Mouse (Mus musculus): ENCODE results near the gene Cpeb2.

Cpeb2 gene

DNA sequence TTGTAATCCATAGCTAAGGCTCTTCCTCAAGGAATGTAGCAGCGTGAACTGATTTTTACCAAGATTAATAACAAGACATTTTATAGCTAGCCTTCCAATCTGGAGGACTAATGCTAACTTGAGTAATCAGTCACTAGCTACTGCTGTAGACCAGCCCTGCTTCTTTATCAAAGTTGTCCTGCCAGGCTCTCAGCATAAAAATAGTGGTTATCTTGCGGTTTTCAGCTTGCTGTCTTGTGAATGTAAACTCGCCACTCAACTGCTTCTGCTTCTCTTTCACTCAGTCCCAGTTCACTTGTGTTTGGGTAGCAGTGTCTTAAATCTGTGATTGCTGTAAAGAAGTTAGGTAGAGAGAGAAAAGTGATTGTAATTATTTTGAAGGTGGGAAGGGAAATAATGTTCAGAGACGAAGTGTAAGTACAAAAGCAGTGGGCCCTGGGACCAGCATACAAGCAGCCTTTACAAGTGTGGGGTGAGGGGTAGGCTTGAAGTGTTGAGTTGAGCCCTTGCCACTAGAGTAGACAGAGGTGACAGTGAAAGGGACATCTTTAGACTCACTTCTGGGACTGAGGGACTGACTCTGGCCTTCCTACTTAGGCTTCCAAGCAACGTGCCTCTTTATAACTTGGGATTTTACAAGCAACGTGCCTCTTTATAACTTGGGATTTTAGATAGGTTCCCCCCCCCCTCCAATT is 6.3 kb downstream of the Cpeb2 start:
- no peak for DNase-seq

DNA sequence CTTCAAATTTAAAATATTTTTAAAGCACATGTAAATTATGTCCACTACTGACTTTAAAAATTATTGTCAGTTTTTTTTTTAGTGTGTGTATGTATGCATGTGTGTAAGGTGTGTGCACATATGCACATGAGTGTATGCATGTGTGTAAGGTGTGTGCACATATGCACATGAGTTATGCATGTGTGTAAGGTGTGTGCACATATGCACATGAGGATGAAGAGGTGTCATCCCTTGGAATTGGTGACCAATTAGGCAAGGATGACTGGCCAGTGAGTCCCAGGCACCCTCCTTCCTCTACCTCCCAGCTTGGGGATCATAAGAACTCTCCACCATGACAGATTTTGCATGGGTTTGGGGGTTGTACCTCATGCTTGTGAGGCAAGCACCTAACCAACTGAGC is 7.8 kb downstream of the Cpeb2 start:
- no peak for DNase-seq

- DNase-seq, result no peak
These were observed 13.3 kb downstream of the Cpeb2 start for GRCm38 (mm10) chr5:43246236-43246635.

DNA sequence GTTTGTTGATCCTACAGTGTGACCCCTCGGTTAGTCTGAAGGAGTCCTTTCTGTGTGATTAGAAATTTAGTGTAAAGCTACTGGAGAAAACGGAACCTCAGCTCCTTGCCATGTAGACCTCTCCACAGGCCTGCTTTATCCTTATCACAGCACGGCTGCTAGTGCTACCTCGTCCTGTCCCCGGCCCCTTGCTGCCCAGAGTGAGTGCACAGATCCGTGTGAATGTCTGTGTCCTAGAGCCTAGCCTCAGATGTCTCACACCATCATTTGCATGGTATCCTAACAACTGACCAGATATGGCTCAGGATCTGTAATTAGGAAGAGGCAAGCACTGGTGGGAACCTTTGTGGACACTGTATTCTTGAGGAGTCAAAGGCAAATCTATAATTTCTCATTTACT is 14.0 kb downstream of the Cpeb2 start:
- no peak for DNase-seq

DNA sequence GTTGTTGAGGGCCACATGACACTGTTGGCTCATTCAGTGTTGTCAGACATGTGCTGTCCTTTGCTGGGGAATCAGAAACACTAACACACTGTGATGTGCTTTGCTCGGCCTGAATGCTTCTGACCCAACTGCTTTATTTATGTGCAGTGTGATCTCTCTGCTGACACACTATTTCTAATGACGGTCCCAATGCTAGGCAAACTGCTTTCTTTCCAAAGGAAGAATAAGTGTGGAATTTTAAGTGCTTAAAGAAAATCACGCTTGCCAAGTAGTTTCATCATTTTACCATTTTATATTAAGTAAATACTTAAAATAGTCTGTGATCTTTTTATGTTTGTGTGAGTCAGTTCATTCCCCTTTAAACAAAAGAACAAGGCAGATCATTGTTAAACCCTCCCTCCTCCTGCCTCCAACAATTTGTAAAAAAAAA is 15.0 kb downstream of the Cpeb2 start:
- DNase-seq, result no peak

DNA sequence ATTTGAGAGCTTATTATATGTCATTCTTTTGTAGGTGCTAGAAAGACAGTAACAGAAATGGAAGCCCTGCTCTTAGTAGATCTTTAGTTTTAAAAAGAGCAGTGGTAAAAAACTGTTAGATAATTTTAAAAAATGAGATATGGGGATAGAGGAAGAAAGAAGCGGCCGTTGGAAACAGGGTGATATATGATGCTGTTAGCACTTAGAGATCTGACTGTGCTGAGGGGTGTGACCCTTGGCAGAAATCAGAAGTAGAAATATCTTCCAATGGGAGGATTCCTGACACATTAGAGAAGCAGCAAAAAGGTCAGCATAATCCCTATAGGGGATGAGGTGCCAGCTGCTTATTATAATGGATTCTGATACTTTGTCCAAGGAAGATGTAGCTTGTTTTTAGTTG is 24.5 kb downstream of the Cpeb2 start:
- no peak for DNase-seq

- DNase-seq, result peak; percentile 39 to 55
These were observed 25.6 kb downstream of the Cpeb2 start for GRCm38 (mm10) chr5:43258472-43259142.

DNA sequence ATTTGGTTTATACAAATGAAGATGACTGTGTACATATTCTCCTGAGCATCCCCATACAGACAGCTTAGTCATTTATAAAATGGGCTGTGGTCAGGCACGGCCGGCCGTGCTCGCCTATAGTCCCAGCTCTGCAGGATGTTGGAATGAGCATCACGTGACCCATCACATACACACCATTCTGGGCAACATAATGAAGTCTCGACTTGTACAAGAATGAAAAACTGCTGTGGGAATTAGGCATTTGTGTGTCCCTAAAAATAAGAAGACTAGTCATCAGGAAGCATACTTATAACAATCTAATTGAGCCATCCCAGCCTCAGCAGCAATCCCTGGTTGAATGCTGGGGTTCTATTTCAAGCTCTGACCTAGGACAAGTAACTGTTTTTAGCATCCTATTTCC is 28.8 kb downstream of the Cpeb2 start:
- no peak for DNase-seq

DNA sequence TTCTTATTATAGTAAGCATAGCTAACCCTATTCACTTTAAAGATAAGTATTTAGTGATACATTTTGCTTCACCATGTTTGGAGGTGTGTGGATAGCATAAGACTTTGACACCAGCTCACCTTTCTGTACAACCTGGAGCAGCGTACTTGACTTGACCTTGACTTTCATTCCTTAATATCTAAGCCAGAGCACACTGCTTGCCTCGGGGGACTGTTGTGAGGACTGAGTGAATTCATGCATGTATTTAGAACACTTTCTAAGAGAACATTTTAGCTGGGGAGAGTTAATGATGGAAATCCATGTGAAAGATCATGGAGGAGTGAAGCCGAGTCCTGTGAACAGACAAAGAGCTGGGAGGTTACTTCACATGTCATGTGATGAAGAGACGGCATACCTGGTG is 31.0 kb downstream of the Cpeb2 start:
- no peak for DNase-seq

- no peak for DNase-seq
These were observed 31.7 kb downstream of the Cpeb2 start for GRCm38 (mm10) chr5:43264696-43265095.

GRCm38 (mm10) chr5:43277982-43278381 is 45.0 kb downstream of the Cpeb2 start:
- DNase-seq, result no peak

DNA sequence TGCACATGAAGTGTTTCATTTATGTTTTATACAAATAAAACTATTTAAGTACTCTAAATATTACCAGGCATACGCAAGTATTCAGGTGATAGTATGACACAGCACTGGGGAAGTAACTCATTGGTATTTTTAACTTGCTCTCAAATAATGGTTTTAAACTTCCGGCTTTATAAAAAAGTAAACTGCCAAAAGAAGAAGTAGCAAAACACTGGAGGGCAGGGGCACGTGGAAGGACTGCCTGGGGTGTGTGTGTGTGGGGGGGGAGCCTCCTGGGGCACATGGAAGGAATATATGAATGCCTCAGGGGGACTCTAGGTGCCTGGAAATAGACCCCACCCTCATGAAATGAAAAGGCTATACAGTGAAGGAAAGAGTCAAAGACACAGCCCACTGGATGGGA is 46.8 kb downstream of the Cpeb2 start:
- DNase-seq, result no peak

- no peak for DNase-seq
These were observed 52.8 kb downstream of the Cpeb2 start for GRCm38 (mm10) chr5:43285756-43286155.

GRCm38 (mm10) chr5:43289752-43290446 is 56.9 kb downstream of the Cpeb2 start:
- no peak for DNase-seq

GRCm38 (mm10) chr5:43293136-43293535 is 60.2 kb downstream of the Cpeb2 start:
- no peak for DNase-seq

GRCm38 (mm10) chr5:43297459-43297858 is 64.5 kb downstream of the Cpeb2 start:
- DNase-seq, result peak; percentile 40 to 48

DNA sequence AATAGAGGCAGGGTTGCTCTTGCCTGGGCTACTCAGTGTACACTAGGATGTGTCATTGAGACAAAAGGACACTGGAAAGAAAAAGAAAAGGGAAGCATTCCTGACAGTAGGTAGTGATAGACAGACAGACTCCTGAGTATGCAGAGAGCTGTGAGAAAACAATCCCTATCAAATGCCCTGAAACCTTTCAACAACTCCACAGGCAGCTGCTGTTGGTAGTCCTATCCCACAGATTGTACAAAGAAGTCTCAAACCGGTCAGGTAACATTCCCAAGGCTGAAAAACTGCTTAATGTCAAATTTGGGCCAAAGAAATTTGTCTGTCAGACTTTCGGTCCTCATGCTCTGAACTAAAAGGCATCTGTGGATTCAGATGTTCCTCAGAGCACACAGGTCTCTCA is 66.0 kb downstream of the Cpeb2 start:
- DNase-seq, result no peak

DNA sequence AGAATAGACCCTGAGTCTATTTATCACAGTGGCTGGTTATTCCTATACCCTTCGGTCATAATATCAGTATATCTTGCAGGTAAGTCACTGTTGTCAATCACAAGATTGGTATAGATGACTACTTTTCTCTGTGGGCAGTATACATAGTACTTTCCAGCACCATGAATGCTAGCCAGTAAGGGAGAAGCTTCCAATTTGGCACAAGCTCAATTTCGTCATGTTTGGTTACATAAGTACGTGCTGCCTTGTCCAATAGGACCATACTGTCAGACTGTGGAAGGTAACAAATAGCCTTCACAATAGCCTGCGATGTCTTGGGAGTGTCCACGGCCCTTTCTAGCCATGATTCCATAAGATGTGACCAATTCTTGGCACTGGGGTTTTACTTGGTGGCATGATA is 67.1 kb downstream of the Cpeb2 start:
- no peak for DNase-seq

- no peak for DNase-seq
These were observed 68.0 kb downstream of the Cpeb2 start for GRCm38 (mm10) chr5:43300979-43301378.

DNA sequence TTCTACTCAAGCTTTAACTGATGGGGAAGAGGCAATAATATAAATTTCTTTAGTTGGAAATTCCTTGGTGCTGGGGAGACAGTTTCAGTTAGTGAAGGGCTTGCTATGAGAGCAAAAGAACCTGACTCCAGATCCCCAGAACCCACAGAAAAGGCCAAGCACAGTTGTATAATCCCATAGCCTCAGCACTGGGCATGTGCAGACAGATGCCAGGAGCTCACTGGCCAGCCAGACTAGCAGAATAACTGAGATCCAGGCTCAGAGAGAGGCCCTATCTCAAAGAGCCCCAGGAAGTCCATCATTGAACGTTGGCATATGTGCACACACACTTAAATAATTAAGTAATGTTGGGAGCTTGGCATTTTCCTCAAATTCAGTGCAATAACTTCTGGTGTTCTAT is 70.5 kb downstream of the Cpeb2 start:
- peak; percentile 35 to 52 for DNase-seq

DNA sequence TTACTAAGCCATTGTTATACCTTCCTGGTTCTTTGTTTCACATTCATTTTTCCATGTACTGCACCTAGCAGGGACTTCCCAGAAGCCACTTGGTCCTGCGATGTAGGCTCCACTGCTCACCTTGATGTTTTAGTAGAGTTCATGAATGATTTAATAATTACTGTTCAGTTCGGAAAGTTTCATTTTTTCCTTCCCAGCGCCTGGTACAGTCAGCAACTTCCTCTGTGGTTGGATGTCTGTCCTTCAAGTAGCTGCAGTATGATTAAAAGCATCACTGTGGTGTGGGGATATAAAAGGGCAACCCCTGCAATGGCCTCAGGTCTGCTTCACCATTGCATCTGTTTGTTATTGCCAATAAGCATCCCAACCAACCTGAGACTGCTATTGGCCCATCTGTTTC is 72.5 kb downstream of the Cpeb2 start:
- DNase-seq, result no peak

DNA sequence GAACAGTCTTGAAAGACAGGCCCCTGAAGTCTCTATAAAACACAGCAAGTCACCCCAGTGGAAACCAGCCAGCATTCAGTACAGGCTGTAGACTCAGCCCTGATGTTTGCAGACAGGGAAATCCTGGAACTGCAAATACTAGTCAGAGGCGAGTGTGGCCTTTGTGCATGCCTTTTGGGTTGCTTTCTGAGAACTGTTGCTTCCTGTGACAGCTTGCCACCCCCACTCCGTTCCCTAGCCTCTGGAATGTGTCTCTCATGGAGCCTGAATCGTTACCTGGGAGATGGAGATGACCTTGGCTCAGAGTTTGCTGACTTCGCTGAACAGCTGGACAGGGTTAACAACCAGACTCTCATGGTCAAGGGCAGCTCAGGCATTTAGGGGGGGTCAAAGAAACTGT is 77.0 kb downstream of the Cpeb2 start:
- no peak for DNase-seq

- no peak for DNase-seq
These were observed 91.4 kb downstream of the Cpeb2 start for GRCm38 (mm10) chr5:43324311-43324862.

GRCm38 (mm10) chr5:43325561-43325960 is 92.6 kb downstream of the Cpeb2 start:
- DNase-seq, result no peak
